Mouse (Mus musculus): ENCODE measurements around the gene Klhl15. TPM values are rescaled to one million over a fixed set of nuclear protein-coding genes. Genes with fewer than 3 reads are reported as not detected.

Gene Klhl15
- polyA plus RNA-seq, 1 experiment: 18.8 TPM

- Histone ChIP-seq H3K27me3 (ENCODE audit: control insufficient read depth, insufficient read depth, low read length) (no peaks in the 10 kb centered on the region), H3K36me3 (ENCODE audit: control insufficient read depth, insufficient read depth, low read length) (no peaks in the 10 kb centered on the region), H3K4me1 (ENCODE audit: control insufficient read depth, insufficient read depth, low read length) (no peaks in the 10 kb centered on the region), H3K27ac (ENCODE audit: control insufficient read depth, insufficient read depth, low read depth, low read length) (no peak overlapping the region), H3K4me3 (ENCODE audit: control insufficient read depth, low read depth, low read length) (no peak overlapping the region)
- no peak for TF ChIP-seq CTCF (IDR thresholded peaks at IDR 0.05; ENCODE audit: control insufficient read depth, insufficient read depth, insufficient replicate concordance, low read depth, low read length)
- TF ChIP-seq POLR2A (IDR thresholded peaks at IDR 0.05; ENCODE audit: control insufficient read depth, low read depth, low read length): no peak
Measured at GRCm38 (mm10) chrX:94233432-94233831, 967 bp upstream of the Klhl15 start.

- H3K27ac ChIP-seq (ENCODE audit: control insufficient read depth, insufficient read depth, low read depth, low read length): peak overlapping the region; percentile 91; the same call in 1 of the 2 replicates
Measured at GRCm38 (mm10) chrX:94233936-94234531, 365 bp upstream of the Klhl15 start.

GRCm38 (mm10) chrX:94235190-94235555 lies 774 bp downstream of the Klhl15 start:
- no peaks in the 10 kb centered on the region for H3K27me3 ChIP-seq (ENCODE audit: control insufficient read depth, insufficient read depth, low read length)
- no peaks in the 10 kb centered on the region for H3K36me3 ChIP-seq (ENCODE audit: control insufficient read depth, insufficient read depth, low read length)
- peak overlapping the region; percentile 96 for H3K27ac ChIP-seq (ENCODE audit: control insufficient read depth, insufficient read depth, low read depth, low read length)
- TF ChIP-seq POLR2A (IDR thresholded peaks at IDR 0.05; ENCODE audit: control insufficient read depth, low read depth, low read length) (no peak), CTCF (IDR thresholded peaks at IDR 0.05; ENCODE audit: control insufficient read depth, insufficient read depth, insufficient replicate concordance, low read depth, low read length) (no peak)
- H3K4me3 ChIP-seq (ENCODE audit: control insufficient read depth, low read depth, low read length): peak overlapping the region; percentile 96
- H3K4me1 ChIP-seq (ENCODE audit: control insufficient read depth, insufficient read depth, low read length): no peaks in the 10 kb centered on the region

More at GRCm38 (mm10) chrX:94233936-94234531, 365 bp upstream of the Klhl15 start:
- TF ChIP-seq CTCF (IDR thresholded peaks at IDR 0.05; ENCODE audit: control insufficient read depth, insufficient read depth, insufficient replicate concordance, low read depth, low read length): no peak
- TF ChIP-seq POLR2A (IDR thresholded peaks at IDR 0.05; ENCODE audit: control insufficient read depth, low read depth, low read length): no peak
- H3K4me3 ChIP-seq (ENCODE audit: control insufficient read depth, low read depth, low read length): peak overlapping the region; percentile 96
- H3K27me3 ChIP-seq (ENCODE audit: control insufficient read depth, insufficient read depth, low read length): no peaks in the 10 kb centered on the region
- no peaks in the 10 kb centered on the region for H3K4me1 ChIP-seq (ENCODE audit: control insufficient read depth, insufficient read depth, low read length)
- H3K36me3 ChIP-seq (ENCODE audit: control insufficient read depth, insufficient read depth, low read length): no peaks in the 10 kb centered on the region

DNA sequence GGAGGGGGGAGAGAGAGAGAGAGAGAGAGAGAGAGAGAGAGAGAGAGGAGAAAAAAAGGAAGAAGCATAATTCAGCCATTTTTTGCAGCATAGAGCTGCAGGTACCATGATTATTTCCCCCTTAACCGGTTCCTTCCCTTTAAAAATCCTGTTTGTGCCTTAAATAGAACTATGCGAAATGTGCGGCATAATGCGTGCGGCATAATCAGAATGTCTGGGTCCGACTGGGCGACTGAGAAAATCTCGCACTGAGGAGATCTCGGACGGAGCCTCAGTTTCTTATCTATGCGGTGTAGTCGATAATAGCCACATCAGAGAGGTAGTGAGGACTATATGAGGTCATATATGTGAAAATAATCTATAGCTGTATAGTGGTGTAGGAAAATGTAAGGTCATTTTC lies 1.2 kb downstream of the Klhl15 start:
- H3K27ac ChIP-seq (ENCODE audit: control insufficient read depth, insufficient read depth, low read depth, low read length): peak overlapping the region; percentile 96
- no peaks in the 10 kb centered on the region for H3K27me3 ChIP-seq (ENCODE audit: control insufficient read depth, insufficient read depth, low read length)
- H3K36me3 ChIP-seq (ENCODE audit: control insufficient read depth, insufficient read depth, low read length): no peaks in the 10 kb centered on the region
- TF ChIP-seq POLR2A (IDR thresholded peaks at IDR 0.05; ENCODE audit: control insufficient read depth, low read depth, low read length) (no peak), CTCF (IDR thresholded peaks at IDR 0.05; ENCODE audit: control insufficient read depth, insufficient read depth, insufficient replicate concordance, low read depth, low read length) (no peak)
- H3K4me3 ChIP-seq (ENCODE audit: control insufficient read depth, low read depth, low read length): peak overlapping the region; percentile 96
- H3K4me1 ChIP-seq (ENCODE audit: control insufficient read depth, insufficient read depth, low read length): no peaks in the 10 kb centered on the region

GRCm38 (mm10) chrX:94288923-94289322 lies 54.5 kb downstream of the Klhl15 start:
- Histone ChIP-seq H3K27ac (ENCODE audit: control insufficient read depth, insufficient read depth, low read depth, low read length) (no peak overlapping the region), H3K27me3 (ENCODE audit: control insufficient read depth, insufficient read depth, low read length) (no peaks in the 10 kb centered on the region), H3K36me3 (ENCODE audit: control insufficient read depth, insufficient read depth, low read length) (no peaks in the 10 kb centered on the region), H3K4me3 (ENCODE audit: control insufficient read depth, low read depth, low read length) (no peak overlapping the region), H3K4me1 (ENCODE audit: control insufficient read depth, insufficient read depth, low read length) (no peaks in the 10 kb centered on the region)
- no peak for TF ChIP-seq POLR2A (IDR thresholded peaks at IDR 0.05; ENCODE audit: control insufficient read depth, low read depth, low read length)

DNA sequence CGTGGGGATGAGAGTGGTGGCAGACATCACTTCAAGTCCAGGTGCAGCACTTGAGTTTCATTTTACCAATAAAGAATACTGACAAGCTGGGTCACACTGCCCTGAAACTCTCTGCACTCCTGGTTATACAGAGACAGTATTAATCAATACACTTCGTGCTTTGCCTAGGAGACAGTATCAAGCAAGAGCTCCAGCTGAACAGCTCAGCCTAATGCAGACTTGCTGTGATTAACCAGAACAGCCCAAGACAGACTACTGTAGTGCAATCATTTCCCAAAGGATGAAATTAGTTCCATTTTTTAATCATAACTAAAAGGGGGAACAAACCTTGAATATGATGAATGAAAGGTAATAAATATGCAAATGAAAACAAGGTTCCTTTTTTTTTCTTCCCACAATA lies 68.5 kb downstream of the Klhl15 start:
- Histone ChIP-seq H3K36me3 (ENCODE audit: control insufficient read depth, insufficient read depth, low read length) (no peaks in the 10 kb centered on the region), H3K4me1 (ENCODE audit: control insufficient read depth, insufficient read depth, low read length) (no peaks in the 10 kb centered on the region), H3K27me3 (ENCODE audit: control insufficient read depth, insufficient read depth, low read length) (no peaks in the 10 kb centered on the region), H3K27ac (ENCODE audit: control insufficient read depth, insufficient read depth, low read depth, low read length) (no peak overlapping the region), H3K4me3 (ENCODE audit: control insufficient read depth, low read depth, low read length) (no peak overlapping the region)
- TF ChIP-seq POLR2A (IDR thresholded peaks at IDR 0.05; ENCODE audit: control insufficient read depth, low read depth, low read length) (no peak), CTCF (IDR thresholded peaks at IDR 0.05; ENCODE audit: control insufficient read depth, insufficient read depth, insufficient replicate concordance, low read depth, low read length) (no peak)

GRCm38 (mm10) chrX:94321036-94321902 lies 86.9 kb downstream of the Klhl15 start:
- no peak for TF ChIP-seq CTCF (IDR thresholded peaks at IDR 0.05; ENCODE audit: control insufficient read depth, insufficient read depth, insufficient replicate concordance, low read depth, low read length)
- TF ChIP-seq POLR2A (IDR thresholded peaks at IDR 0.05; ENCODE audit: control insufficient read depth, low read depth, low read length): no peak
- H3K27me3 ChIP-seq (ENCODE audit: control insufficient read depth, insufficient read depth, low read length): no peaks in the 10 kb centered on the region

More at GRCm38 (mm10) chrX:94321036-94321902, 86.9 kb downstream of the Klhl15 start:
- no peak overlapping the region for H3K27ac ChIP-seq (ENCODE audit: control insufficient read depth, insufficient read depth, low read depth, low read length)
- H3K36me3 ChIP-seq (ENCODE audit: control insufficient read depth, insufficient read depth, low read length): no peaks in the 10 kb centered on the region
- no peak overlapping the region for H3K4me3 ChIP-seq (ENCODE audit: control insufficient read depth, low read depth, low read length)
- H3K4me1 ChIP-seq (ENCODE audit: control insufficient read depth, insufficient read depth, low read length): peaks cover 12% of the 10 kb centered on the region

Other genes with a start within 250 kb of the Klhl15 start
- gene Zfx, start 110.9 kb upstream of the Klhl15 start, polyA plus RNA-seq (2012; rRNA removed): 2.0 and 4.1 TPM in 2 replicates
- 3.8 and 3.9 TPM in 2 replicates for gene Eif2s3x, start 21.7 kb upstream of the Klhl15 start, polyA plus RNA-seq (2012; rRNA removed)
- 1.4 and 1.7 TPM in 2 replicates for gene Fam90a1b, start 132.2 kb downstream of the Klhl15 start, polyA plus RNA-seq (2012; rRNA removed)
- 6.4 and 7.0 TPM in 2 replicates for gene Apoo, start 132.5 kb downstream of the Klhl15 start, polyA plus RNA-seq (2012; rRNA removed)